Mouse (Mus musculus) neural tube, embryonic 10.5 days (tissue): ENCODE measurements around the gene Txnrd3.

Source experiments
- DNase-seq: peaks from one replicate; pipeline ENCODE4 v3.0.0-alpha.2; 2017; ENCODE audit warnings: low spot score; ENCODE audit errors: extremely low spot score

Gene Txnrd3

DNA sequence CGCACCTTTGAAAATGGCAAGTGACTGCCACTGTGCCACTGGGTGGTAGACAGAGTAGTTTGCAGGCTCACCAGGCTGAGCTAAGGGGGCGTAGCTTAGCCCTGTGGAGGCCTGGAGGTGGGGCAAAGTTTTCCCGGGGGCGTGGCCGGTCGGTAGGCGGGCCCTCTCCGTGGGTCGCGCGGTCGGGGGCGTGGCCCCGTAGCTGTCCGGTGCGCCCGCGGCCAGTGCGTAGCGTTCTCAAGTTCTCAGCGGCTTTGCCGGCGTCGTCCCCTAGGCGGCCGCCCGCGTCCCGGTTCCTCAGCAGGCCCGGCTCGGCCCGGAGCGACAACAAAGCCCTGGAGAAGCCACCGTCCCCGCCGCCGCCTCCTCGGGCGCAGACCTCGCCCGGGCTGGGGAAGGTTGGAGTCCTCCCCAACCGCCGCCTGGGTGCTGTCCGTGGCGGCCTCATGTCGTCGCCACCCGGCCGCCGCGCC is at the start of gene Txnrd3:
Txnrd3 (plus strand) TSS at position 191 of the 473 bp plus-strand sequence.
- DNase-seq = peak; percentile 86

DNA sequence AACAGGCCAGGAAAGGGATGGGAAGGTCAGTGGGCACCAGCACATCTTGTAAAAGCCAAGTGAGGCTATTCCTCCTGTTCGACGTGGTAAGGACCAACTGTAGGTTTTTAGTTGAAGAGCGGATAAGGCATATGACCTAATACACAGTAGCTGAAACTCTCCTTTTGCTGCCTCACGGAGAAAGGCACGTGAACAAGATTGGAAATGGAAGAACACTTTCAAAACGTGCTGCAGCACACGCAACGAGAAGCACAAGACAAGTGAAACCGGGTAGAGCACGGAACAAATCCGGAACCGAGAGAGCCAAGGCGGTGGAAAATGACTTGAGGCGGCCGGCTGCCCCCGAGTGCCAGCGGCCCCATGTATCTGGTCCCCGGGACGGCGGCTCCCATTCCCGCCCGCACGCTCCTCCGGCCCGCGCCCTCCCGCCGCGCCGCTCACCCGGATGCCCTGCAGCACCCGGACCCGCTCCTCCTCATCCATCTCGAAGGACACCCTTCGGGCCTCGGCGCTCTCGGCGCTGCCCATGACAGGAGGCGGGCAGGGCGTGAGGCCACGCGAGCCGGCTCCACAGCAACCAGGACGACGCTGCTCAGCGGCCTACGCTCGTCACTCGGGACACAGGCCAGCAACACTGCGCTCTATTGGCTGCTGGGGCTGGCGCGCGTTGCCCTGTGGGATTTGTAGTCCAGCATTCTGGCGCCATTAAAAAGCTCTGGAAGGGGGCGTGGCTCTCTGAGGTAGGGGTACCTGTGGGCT is 48.6 kb upstream of the Txnrd3 start, which contains the start of gene Chchd6:
Chchd6 (minus strand) TSS at position 635 of the 759 bp plus-strand sequence.
- DNase-seq = peak; percentile 98

DNA sequence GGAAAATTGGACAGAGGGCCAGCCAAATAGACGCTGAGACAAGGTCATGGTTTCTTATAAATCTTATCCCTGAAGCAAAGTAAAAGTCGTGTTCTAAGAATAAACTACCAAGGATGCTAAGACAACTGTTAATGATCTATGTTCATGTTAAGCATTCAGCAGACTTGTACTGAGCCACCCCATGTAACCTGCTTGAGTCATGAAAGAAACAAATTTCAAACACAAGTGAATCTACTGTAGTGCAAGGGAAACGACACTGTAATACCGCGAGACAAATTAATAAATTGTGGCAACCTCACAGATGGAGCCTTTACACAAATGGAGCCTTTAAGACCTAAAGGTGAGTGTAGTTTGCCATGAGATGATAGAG is 48.0 kb upstream of the Txnrd3 start:
- DNase-seq = no peak

DNA sequence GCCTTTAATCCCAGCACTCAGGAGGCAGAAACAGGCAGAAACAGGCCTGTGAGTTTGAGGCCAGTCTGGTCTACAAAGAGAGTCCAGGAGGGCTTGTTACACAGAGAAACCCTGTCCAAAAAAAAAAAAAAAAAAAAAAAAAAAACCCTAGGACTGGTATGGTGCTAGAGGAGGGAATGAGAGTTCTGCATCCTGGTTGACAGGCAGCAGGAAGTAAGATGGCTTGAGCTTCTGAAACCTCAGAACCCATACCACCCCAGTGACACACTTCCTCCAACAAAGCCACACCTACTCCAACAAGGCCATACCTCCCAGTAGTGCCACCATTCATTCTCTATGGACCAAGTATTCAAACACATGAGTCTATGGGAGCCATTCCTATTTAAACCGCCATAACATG is 47.3 kb upstream of the Txnrd3 start:
- no peak for DNase-seq

DNA sequence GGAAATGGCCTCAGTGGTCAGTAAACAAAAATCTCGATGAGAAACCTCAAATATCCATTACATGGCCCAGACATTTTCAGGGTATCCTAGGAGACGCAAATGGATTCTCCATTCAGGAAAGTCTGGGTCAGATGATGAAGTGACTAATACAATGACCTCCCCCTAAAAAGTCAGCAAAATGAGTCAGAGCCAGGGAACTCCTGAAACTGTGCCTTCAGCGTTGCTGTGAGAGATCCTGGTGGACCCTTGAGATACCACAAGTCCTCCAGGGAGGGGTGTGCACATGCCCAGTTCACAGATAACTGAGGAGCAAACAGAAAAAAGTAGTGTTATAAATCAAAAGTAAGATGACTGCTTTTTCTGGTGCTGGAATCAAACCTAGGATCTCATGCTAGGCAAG is 37.7 kb upstream of the Txnrd3 start:
- DNase-seq = no peak

DNA sequence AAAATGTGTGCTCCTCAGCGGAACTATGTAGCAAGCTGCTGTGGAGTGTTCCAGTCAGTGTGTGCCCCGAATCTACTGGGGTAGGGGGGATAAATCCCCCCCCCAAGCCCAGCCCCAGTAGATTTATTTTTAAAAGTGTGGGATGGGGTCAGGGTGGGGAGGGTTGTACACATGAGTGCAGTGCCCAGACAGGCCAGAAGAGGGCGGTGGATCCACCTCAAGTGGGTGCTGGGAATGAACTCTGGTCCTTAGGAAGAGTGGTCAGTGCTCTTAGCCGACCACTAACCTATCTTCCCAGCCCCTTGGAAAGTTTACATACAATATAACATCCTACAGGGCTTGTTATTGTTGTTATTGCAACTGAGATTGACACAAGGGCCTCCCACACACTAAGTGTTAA is 35.8 kb upstream of the Txnrd3 start:
- no peak for DNase-seq

DNA sequence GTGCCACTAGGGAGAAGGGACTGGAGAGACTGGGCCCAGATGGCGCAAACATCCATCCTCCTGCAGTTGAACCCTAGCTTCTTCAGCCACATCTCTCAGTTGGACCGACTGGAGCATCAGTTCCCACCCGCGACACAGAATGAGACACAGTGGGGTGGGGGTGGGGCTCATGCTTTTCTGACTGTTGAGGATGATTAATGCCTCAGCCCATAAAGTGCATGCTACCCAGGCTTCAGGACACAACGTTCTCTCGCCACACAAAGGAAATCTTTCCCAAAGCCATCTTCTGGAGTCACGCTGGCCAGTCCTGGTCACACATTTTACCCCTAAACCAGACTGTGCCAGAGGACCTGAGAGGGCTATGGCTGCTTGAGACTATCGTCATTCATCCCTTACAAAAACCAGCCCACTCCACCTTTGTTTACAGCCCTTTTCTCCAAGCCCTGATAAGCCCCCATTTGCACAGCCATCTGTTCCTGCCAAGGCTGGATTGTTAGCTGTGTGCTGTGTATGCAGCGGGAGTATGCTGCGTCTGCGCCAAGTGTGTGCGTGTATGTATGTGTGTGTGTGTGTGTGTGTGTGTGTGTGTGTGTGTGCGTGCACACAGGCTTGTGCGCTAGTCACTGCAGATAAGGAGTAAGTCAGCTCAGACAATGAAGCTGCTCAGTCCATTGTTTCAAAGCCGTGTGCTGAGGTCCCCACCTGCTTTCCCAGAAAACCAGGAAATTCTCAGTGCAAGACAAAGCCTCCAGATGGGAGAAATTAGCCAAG is 30.3 kb upstream of the Txnrd3 start:
- peak; percentile 45 for DNase-seq

DNA sequence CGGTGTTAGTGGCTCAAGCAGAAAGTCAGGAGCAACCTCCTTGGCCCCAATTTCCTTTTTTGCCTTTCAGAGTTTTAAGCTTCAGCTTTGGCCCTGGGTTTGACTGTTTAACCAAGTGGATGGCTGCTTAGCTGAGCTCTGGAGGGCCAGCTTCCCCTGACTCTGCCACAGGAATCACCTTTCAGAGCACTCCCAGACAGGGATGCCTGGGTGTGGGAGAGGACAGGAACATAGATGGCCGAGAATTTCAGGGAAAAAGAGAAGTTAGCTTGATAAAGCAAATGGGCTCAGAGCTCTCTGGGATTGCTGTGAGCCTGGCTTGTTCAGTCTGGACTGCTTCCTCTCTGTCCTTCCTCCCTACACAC is 29.7 kb upstream of the Txnrd3 start:
- DNase-seq = peak; percentile 27

DNA sequence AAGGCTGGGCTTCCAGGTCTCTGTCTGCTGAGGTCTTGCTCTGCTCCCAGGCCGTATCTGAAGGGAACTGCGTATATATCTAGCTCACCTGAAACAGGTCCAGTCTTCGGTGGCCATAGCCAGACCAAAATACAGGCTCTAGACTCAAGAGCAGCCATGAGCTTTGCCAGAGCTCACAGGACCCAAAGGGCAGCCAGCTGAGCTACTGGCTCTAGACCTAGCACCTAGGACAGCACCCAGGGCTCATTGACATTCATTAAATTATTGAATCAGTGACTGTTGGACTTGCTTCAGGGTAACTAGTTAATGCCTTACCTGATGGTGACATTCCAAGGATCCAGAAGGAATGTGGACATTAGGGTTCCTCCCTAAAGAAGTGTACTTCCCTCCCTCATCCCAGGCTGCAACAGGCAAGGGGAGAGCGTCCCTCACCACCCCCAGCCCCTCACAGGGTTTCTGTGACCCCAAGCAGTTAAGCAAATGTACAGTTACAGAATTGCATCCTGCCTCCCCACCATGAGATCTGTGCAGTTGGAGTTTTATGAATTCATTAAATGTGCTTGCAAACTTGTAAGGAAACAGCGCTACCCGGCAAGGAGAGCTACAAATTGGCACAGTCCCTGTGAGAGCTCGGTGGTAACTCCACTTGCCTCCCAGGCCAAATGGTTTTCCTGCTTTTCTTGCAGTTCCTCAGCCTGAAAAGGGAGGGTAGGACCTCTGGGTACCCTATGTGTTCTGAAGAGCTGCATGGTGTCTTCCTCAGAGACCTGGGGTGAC is 29.0 kb upstream of the Txnrd3 start:
- no peak for DNase-seq

DNA sequence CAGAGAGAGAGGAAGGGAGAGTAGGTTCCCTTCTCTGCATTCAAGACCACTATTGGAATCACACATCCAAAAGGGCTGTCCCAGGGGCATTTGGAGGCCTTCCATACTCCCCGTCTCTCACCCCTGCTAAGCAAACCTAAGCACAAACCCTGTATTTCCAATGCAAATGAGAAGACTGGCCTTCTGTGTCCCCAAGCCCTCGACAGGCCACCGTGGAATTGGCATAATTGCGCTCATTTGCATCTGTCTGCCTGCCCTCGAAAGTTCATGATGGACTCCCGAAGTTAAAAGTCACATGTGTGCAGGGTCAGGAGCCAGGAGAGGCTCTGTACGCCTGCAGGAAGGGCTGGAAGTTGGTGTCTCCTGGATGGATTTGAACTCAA is 28.4 kb upstream of the Txnrd3 start:
- no peak for DNase-seq

DNA sequence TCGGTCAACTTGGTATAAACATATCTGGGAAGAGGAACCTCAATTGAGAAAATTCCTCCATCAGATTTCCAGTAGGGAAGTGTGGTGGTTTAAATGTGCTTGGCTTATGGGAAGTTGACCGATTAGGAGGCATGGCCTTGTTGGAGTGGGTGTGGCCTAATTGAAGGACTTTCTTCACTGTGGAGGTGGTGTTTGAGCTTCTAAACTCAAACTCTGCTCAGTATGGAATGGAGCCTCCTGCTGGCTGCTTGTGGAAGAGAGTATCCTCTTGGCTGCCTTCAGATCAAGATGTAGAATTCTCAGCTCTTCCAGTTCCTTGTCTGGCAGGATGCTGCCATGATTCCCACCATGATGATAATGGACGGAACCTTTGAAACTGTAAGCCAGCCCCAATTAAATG is 21.1 kb upstream of the Txnrd3 start:
- DNase-seq = no peak

DNA sequence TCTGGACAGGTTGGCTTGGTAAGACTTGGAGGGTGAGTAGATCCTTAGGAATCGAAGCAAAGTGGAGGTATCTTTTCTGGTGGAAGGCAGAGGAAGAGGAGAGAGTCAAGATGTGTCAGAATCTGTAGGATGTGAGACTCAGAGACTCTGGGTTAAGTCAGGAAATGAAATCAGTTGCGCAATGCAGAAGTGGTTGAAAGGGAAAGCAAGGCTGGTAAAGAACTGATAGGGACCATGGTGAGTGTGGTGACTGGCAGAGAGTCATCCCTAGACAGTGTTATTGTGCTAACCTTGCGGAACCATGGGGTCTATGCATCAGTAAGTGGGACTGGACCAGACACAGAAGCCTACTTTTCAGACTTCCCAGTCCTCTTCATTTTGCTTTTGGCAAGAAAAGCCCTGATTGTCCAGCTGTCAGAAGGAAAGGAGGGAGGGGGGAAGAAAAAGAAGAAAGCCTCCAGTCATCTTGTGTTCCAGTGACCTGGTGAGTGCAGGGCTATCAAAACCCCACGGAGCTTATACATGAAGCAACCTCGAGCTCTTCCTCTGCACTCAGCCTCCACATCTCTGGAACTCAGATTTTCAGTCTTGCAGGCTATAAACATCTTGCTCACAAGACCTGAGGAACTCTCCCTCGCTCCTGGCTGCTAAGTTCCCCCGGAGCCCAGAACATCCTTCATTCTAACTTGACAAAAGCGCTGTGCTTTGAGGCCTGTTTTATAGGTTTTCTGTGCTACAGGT is 15.6 kb upstream of the Txnrd3 start:
- no peak for DNase-seq

DNA sequence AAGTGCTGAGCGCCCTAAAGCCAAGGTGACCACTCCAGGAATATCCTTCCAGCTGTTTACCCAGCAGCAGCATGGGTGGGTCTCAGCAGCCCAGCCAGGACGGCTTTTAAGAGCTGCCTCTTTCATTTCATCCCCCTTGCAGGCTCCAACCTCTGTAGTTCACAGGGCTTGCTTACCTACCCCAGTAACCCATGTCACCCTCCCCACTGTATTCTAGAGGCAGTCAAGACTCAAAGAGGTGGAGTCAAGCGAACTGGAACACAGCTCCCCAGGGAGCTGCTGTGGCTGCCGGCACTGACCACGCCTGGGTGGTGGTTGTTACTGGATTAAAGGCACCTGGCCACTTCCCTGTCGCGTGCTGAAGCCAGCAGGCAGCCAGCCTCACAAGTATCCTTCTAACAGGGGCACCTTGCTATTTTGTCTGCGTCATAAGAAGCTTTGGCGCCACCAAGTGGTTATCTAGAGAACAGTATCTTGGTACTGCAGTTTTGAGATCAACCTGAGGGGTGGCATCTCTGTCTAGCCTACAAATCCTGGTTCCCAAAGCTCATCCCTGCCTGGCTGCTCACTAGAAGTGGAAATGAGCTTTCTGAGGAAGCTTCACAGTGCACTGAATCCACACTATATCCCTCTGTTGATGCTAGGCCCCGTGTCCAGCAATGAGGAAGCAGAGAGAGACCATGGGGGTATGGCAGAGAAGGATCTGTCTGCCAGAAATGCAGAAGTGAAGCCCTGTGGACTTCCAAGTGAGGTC is 11.8 kb upstream of the Txnrd3 start:
- DNase-seq = peak; percentile 61

DNA sequence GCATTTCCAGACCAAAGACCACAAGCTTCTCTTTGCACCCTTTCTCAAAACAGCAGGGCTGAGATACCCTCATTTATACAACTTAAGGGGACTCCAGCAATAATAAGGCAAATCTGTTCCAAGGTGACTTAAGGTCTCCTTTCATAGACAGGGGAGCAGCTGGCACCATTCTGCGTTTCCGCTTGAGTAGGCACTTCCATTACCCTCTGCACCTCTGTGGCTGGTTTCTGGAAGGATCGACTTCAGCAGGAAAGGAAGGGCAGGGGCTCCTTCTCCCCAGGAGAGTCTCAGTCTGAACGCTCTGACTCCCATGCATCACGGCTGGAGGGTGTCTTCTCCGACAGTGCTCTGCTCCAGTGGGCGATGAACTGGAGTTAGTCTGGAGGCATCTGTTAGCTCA is 10.7 kb upstream of the Txnrd3 start:
- no peak for DNase-seq

DNA sequence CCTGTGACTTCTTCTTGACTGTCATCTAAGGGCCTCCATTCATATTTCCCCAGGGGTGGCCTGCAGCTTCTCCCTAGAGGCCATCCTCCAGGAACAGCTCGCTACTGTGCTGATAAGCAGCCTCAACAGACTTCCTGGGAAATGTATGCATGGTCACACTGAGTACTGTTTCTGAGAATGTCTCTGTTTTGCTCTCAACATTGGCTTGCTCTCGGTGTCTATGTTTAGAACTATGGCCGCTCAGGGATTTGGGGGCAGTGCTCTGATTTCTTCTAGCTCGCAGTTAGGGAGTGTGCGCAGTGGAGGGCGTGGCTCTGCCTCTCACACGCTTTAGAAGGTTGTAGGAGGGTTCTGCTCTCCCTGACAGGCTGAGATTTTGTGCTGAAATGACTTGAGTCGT is 9.4 kb upstream of the Txnrd3 start:
- no peak for DNase-seq

DNA sequence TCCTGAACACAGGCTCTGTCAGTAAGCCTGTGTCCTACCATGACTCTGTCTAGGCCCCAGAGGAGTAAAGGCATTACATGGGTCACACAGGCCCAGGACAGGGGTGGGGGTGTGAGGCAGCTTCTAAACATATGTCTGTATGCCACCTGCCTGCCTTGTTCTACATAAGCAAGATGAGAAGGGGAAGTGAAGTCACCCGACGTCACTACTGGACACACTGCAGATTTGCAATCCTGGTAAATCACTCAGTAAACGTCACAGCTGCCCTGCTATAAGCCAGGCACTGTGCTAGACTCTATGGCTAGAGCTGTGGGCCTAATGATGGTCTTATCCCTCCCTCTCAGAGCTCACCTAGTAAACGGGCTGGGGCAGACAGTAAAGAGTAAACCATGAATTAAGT is 5.8 kb upstream of the Txnrd3 start:
- DNase-seq = no peak

DNA sequence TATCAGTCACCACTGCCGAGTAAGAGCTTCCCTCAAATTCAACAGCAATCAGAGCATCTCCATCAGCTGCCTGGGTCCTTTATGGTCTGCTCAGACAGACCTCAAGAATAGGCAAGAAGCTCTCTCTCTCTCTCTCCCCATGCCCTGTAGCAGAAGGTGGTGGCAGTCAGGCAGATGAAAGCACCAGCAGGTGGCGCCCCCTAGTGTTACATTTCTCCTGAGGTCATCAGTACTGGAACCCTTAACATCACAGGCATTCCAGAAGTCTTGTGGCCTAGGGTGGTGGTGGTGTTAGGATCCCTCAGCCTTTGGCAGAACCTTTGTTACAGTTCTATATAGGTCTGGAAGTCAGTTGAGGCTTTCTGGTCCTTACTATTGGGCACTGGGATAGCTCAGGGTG is 4.8 kb upstream of the Txnrd3 start:
- DNase-seq = peak; percentile 42

DNA sequence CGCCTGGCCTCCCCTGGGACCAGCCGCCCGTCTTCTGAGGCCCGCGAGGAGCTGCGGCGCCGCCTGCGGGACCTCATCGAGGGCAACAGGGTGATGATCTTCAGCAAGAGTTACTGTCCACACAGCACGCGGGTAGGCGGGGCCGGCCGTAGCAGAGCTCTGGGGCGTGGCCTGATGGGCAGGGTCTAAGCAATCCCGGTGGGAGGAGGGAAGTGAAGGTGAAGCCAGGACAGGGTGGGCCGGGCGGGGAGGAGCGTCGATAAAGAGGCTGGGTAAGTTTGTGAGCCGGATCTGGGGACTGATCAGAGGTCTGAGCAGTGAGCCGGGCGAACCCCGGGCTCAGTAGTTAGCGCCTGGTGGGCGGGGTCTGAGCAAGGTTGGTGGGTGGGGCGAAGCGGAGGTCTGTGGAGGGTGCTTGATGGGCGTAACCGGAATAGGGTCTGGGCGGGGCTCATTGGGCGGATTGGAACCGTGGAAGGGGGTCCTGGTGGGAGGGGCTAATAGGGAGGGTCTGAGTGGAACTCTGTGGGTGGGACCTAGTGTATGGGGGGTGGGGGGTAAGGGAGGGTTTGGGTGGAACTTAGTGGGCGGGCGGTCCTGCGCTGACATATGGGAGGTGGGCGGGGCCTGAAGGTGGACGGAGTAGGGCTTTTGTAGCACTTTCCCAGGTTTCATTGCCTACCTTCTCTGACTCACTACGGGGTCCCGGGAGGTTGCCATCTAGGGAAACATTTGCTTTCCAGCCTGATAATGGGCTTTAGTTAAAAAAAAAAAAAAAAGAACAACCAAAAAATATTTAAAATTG is 685 bp downstream of the Txnrd3 start:
- DNase-seq = peak; percentile 95

DNA sequence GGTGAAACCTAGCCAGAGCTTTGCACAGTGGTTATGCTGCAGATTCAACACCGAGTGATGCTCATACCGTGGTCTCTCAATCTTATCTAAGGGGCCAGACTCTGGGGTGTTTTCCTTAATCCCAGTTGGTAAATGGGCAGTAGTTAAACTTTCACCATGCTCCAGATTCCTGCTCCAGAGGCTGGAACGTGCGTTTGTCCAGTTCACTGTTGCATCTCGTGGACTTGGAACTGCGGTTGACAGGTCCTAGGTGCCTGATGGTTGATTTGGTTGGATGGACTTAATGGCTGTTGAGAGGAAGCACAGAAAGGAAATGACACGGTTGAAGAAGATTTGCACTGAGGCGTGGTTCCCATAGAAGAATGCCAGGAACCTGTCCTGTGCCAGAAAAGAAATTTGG is 6.1 kb downstream of the Txnrd3 start:
- DNase-seq = no peak

DNA sequence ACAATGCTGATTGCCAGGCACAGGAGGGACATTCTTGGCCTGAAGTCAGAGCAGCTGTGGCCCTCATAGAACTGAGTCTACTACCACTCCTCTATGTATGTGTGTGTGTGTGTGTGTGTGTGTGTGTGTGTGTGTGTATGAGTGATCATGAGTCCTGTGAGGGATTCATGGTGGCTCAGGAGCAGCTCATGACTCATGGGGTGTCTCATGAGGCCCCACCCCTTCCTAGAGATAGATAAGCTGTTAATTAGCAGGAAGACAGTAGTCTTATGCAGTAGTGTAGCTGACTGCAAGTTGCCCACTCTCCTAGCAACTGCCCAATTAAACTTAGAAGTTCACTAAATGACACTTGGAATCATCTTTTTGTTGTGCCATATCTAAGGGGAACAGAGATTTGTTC is 8.0 kb downstream of the Txnrd3 start:
- DNase-seq = no peak
